Mouse (Mus musculus): ENCODE data around the gene Ctsz. TPM values are rescaled to one million over a fixed set of nuclear protein-coding genes. Genes with fewer than 3 reads are reported as not detected.

The Ctsz gene
- polyA plus RNA-seq, 1 experiment from 2014 or later = 73.8 TPM

DNA sequence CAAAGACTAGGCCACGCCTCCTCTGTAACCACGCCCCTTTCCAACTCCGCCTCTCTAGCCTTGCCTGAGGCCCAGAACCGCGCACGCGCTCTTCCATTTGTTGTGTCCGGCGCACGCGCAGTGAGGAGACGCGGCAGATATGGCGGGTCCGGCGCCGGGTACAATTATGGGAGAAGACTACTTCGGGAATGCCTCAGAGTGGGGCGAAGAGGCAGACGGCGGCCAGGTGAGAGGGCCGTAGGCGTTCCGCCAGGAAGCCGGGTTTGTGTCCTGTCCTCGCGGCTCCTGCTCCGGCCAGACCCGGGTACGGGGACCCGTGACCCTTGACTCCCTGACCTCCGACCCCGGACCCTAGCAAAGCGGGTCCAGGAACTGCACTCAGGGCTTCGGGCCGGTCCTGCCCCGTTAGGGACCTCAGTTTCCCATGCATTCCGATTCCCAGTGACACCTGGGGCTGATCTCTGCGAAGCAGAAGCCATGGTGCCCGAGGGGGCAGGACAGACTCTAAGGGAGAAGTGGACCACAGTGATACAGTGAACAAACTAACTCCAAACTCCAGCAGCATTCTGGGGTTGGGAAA lies 23.0 kb downstream of the Ctsz start, which contains the start of gene Nelfcd:
Nelfcd (plus strand) TSS at position 74 of the 580 bp plus-strand sequence.
- WGBS = under 1% methylated on average over 40 of the region's 40 CpGs
- Histone ChIP-seq H3K9me3 (ENCODE audit: control insufficient read depth, low read length) (no peaks in the 10 kb centered on the region), H3K36me3 (ENCODE audit: control insufficient read depth, insufficient read depth, low read length) (peaks cover 6% of the 10 kb centered on the region; the same call in 1 of the 2 replicates), H3K27ac (replicated peaks; ENCODE audit: low read depth, low read length) (no peak within 1 kb of the TSS), H3K4me3 (replicated peaks; ENCODE audit: low read depth, low read length) (peak within 1 kb of the TSS; percentile 90), H3K9ac (replicated peaks; ENCODE audit: low read length) (peak within 1 kb of the TSS; percentile 78), H3K27me3 (ENCODE audit: control insufficient read depth, insufficient read depth, low read length) (no peaks in the 10 kb centered on the region), H3K4me1 (ENCODE audit: control insufficient read depth, insufficient read depth, low read length) (peaks cover 11% of the 10 kb centered on the region), H3K4me2 (ENCODE audit: low read length) (peak within 1 kb of the TSS; percentile 86)
- DNase-seq (peak; percentile 98), ATAC-seq (ENCODE audit: low FRiP score, low TSS enrichment) (peak; percentile 91)

DNA sequence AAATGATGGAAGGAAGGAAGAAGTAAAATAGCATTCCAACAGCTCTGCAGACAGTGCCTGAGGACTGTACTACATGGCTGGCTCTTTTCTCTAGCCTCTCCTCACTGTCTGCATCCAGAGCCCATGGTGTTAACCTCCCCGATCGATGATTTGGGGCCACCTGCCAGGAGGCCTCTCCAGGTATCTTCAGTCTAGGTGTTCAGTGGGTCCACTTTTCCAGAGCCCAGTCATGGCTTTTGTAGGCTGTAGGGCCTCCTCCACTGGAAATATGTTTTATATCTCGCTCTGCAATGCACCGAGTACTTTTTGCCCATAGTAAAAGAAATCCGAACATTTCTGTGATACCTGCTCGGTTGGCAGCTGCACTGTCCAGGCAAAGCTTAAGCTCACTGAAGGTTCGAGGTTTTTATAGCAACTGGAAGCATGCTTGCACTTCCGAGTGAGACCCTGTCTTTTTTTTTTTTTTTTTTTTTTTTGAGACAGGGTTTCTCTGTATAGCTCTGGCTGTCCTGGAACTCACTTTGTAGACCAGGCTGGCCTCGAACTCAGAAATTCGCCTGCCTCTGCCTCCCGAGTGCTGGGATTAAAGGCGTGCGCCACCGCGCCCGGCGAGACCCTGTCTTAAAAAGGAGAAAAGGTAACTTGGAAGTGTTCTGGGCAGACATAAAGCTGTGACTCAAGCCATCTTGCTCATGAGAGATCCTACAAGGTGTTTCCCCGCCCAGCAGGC lies 23.7 kb downstream of the Ctsz start:
- DNase-seq (no peak), ATAC-seq (ENCODE audit: low FRiP score, low TSS enrichment) (no peak; the same call in 1 of the 2 replicates)
- peak overlapping the region; percentile 90 for H3K4me3 ChIP-seq (replicated peaks; ENCODE audit: low read depth, low read length)
- H3K4me2 ChIP-seq (ENCODE audit: low read length) = peak overlapping the region; percentile 86
- H3K27me3 ChIP-seq (ENCODE audit: control insufficient read depth, insufficient read depth, low read length) = no peaks in the 10 kb centered on the region
- H3K36me3 ChIP-seq (ENCODE audit: control insufficient read depth, insufficient read depth, low read length) = peaks cover 4% of the 10 kb centered on the region; the same call in 1 of the 2 replicates
- H3K9me3 ChIP-seq (ENCODE audit: control insufficient read depth, low read length) = no peaks in the 10 kb centered on the region
- H3K9ac ChIP-seq (replicated peaks; ENCODE audit: low read length) = no peak overlapping the region
- 48% methylated on average over 18 of the region's 18 CpGs for WGBS
- H3K27ac ChIP-seq (replicated peaks; ENCODE audit: low read depth, low read length) = no peak overlapping the region
- peaks cover 11% of the 10 kb centered on the region for H3K4me1 ChIP-seq (ENCODE audit: control insufficient read depth, insufficient read depth, low read length)

DNA sequence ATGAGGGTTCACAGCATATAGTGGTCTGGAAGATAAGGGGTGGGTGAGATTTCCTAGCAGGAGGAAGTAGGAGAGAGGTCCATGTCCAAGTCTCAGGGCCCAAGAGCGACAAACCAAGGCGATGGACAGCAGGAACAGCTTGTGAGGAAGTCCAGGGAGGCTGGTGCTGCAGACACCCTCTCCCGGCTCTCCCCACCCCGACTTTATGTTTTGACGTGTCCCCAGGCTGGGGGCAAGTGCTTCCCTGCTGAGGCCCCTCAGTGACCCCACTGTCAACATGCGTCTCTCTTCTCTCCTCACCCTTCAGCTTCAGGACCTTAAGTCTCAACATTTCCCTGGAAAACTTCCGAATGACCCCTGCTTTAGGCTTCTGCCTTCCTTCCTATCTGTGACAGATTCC lies 25.7 kb downstream of the Ctsz start:
- H3K27ac ChIP-seq (replicated peaks; ENCODE audit: low read depth, low read length) = no peak overlapping the region
- WGBS = 81% methylated on average over 7 of the region's 7 CpGs
- H3K4me2 ChIP-seq (ENCODE audit: low read length) = no peak overlapping the region
- H3K9ac ChIP-seq (replicated peaks; ENCODE audit: low read length) = no peak overlapping the region
- H3K4me3 ChIP-seq (replicated peaks; ENCODE audit: low read depth, low read length) = no peak overlapping the region
- no peaks in the 10 kb centered on the region for H3K36me3 ChIP-seq (ENCODE audit: control insufficient read depth, insufficient read depth, low read length)
- no peaks in the 10 kb centered on the region for H3K27me3 ChIP-seq (ENCODE audit: control insufficient read depth, insufficient read depth, low read length)
- H3K9me3 ChIP-seq (ENCODE audit: control insufficient read depth, low read length) = no peaks in the 10 kb centered on the region
- DNase-seq = no peak
- no peak for ATAC-seq (ENCODE audit: low FRiP score, low TSS enrichment)
- peaks cover 11% of the 10 kb centered on the region for H3K4me1 ChIP-seq (ENCODE audit: control insufficient read depth, insufficient read depth, low read length)

DNA sequence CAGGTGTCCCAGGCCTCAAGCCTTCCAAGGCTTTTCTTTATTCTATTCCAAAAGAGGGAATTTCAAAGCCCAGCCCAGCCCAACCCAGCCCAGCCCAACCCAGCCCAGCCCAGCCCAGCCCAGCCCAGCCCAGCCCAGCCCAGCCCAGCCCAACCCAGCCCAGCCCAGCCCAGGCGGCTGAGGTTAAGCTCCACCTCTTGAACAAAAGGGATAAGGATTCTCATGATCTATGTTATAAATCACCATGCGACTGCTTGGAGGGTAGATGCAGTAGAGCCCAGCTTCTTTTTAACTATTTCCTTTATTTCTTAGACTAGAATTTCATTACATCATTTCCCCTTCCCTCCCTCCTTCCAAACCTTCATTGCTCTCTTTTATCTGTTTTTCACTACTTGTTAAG lies 28.6 kb downstream of the Ctsz start:
- 60% methylated on average over 2 of the region's 2 CpGs for WGBS
- H3K27me3 ChIP-seq (ENCODE audit: control insufficient read depth, insufficient read depth, low read length) = no peaks in the 10 kb centered on the region
- no peaks in the 10 kb centered on the region for H3K9me3 ChIP-seq (ENCODE audit: control insufficient read depth, low read length)
- ATAC-seq (ENCODE audit: low FRiP score, low TSS enrichment) (no peak), DNase-seq (no peak)
- no peaks in the 10 kb centered on the region for H3K36me3 ChIP-seq (ENCODE audit: control insufficient read depth, insufficient read depth, low read length)
- no peak overlapping the region for H3K4me2 ChIP-seq (ENCODE audit: low read length)
- no peaks in the 10 kb centered on the region for H3K4me1 ChIP-seq (ENCODE audit: control insufficient read depth, insufficient read depth, low read length)
- H3K27ac ChIP-seq (replicated peaks; ENCODE audit: low read depth, low read length) = no peak overlapping the region
- no peak overlapping the region for H3K4me3 ChIP-seq (replicated peaks; ENCODE audit: low read depth, low read length)
- no peak overlapping the region for H3K9ac ChIP-seq (replicated peaks; ENCODE audit: low read length)

DNA sequence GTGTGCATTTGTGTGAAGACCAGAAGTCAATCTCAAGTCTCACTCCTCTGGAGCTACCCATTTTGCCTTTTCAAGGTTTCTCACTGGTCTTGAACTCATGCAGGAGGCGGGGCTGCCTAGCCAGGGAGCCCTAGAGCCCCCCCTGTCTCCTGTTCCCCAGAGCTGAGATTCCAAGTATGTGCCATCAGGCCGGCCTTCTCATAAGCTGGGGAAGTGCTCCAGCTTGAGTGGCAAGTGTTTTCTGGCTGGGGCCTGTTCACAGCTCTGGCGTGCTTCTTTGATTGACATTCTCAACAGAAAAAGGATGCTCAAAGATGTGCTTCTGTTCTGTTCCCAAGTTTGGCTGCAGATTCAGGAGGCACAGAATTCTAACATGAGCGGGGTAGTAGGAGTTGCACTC lies 38.4 kb downstream of the Ctsz start:
- H3K9ac ChIP-seq (replicated peaks; ENCODE audit: low read length) = no peak overlapping the region
- H3K4me2 ChIP-seq (ENCODE audit: low read length) = no peak overlapping the region
- H3K9me3 ChIP-seq (ENCODE audit: control insufficient read depth, low read length) = no peaks in the 10 kb centered on the region
- H3K27me3 ChIP-seq (ENCODE audit: control insufficient read depth, insufficient read depth, low read length) = no peaks in the 10 kb centered on the region
- DNase-seq (no peak), ATAC-seq (ENCODE audit: low FRiP score, low TSS enrichment) (no peak)
- H3K27ac ChIP-seq (replicated peaks; ENCODE audit: low read depth, low read length) = no peak overlapping the region
- H3K36me3 ChIP-seq (ENCODE audit: control insufficient read depth, insufficient read depth, low read length) = no peaks in the 10 kb centered on the region
- 87% methylated on average over 4 of the region's 4 CpGs for WGBS
- no peak overlapping the region for H3K4me3 ChIP-seq (replicated peaks; ENCODE audit: low read depth, low read length)
- H3K4me1 ChIP-seq (ENCODE audit: control insufficient read depth, insufficient read depth, low read length) = no peaks in the 10 kb centered on the region

- no peak for DNase-seq
- Histone ChIP-seq H3K4me1 (ENCODE audit: control insufficient read depth, insufficient read depth, low read length) (no peaks in the 10 kb centered on the region), H3K4me3 (replicated peaks; ENCODE audit: low read depth, low read length) (no peak overlapping the region), H3K27ac (replicated peaks; ENCODE audit: low read depth, low read length) (no peak overlapping the region), H3K4me2 (ENCODE audit: low read length) (no peak overlapping the region), H3K27me3 (ENCODE audit: control insufficient read depth, insufficient read depth, low read length) (no peaks in the 10 kb centered on the region), H3K9ac (replicated peaks; ENCODE audit: low read length) (no peak overlapping the region), H3K36me3 (ENCODE audit: control insufficient read depth, insufficient read depth, low read length) (no peaks in the 10 kb centered on the region), H3K9me3 (ENCODE audit: control insufficient read depth, low read length) (no peaks in the 10 kb centered on the region)
- 92% methylated on average over 6 of the region's 6 CpGs for WGBS
- ATAC-seq (ENCODE audit: low FRiP score, low TSS enrichment) = no peak
Measured at GRCm38 (mm10) chr2:174397881-174398280, 41.0 kb downstream of the Ctsz start.

DNA sequence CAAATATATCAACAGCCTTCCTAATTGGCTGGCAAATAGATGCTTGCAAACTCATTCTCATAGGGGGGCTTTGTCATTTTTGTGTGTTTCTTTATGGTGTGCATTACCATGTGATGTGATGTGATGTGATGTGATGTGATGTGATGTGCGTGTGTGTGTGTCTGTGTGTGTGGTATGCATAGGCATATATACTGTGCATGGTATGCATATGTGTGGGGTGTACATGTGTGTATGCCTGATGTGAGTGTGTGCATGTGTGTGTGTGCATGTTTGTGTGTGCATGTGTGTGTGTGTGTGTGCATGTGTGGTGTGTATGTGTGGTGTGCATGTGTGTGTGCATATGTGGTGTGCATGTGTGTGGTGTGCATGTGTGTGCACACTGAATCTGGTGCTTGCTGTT lies 41.8 kb downstream of the Ctsz start:
- Histone ChIP-seq H3K4me3 (replicated peaks; ENCODE audit: low read depth, low read length) (no peak overlapping the region), H3K9ac (replicated peaks; ENCODE audit: low read length) (no peak overlapping the region), H3K4me2 (ENCODE audit: low read length) (no peak overlapping the region), H3K36me3 (ENCODE audit: control insufficient read depth, insufficient read depth, low read length) (no peaks in the 10 kb centered on the region), H3K27me3 (ENCODE audit: control insufficient read depth, insufficient read depth, low read length) (no peaks in the 10 kb centered on the region), H3K4me1 (ENCODE audit: control insufficient read depth, insufficient read depth, low read length) (no peaks in the 10 kb centered on the region), H3K9me3 (ENCODE audit: control insufficient read depth, low read length) (no peaks in the 10 kb centered on the region), H3K27ac (replicated peaks; ENCODE audit: low read depth, low read length) (no peak overlapping the region)
- ATAC-seq (ENCODE audit: low FRiP score, low TSS enrichment) (no peak), DNase-seq (no peak)
- 97% methylated on average over 1 of the region's 1 CpGs for WGBS

DNA sequence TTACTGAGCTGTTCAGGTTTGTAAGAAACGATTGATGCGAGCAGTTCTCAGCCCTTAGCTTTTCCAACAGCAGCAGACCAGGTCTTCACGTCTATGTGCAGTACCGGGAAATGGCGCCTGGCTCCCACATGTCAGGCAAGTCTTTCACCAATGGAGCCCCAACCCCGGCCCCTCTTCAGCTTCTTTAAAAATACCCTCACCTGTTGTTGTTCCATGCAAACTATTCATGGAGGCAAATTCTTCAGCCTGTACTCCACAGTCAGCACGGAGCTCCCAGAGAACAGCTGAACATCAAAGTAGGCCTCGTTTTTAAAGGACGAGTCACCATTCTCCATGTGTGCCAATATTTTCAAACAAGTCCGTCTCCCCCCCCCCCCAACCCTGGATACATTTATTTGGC lies 42.2 kb downstream of the Ctsz start:
- Histone ChIP-seq H3K4me3 (replicated peaks; ENCODE audit: low read depth, low read length) (no peak overlapping the region), H3K4me1 (ENCODE audit: control insufficient read depth, insufficient read depth, low read length) (no peaks in the 10 kb centered on the region), H3K27me3 (ENCODE audit: control insufficient read depth, insufficient read depth, low read length) (no peaks in the 10 kb centered on the region), H3K36me3 (ENCODE audit: control insufficient read depth, insufficient read depth, low read length) (no peaks in the 10 kb centered on the region), H3K9me3 (ENCODE audit: control insufficient read depth, low read length) (no peaks in the 10 kb centered on the region), H3K4me2 (ENCODE audit: low read length) (no peak overlapping the region), H3K27ac (replicated peaks; ENCODE audit: low read depth, low read length) (no peak overlapping the region), H3K9ac (replicated peaks; ENCODE audit: low read length) (no peak overlapping the region)
- 86% methylated on average over 10 of the region's 10 CpGs for WGBS
- no peak for ATAC-seq (ENCODE audit: low FRiP score, low TSS enrichment)
- DNase-seq = no peak

GRCm38 (mm10) chr2:174393383-174393782 lies 45.5 kb downstream of the Ctsz start:
- no peaks in the 10 kb centered on the region for H3K4me1 ChIP-seq (ENCODE audit: control insufficient read depth, insufficient read depth, low read length)
- no peak overlapping the region for H3K9ac ChIP-seq (replicated peaks; ENCODE audit: low read length)
- no peaks in the 10 kb centered on the region; the same call in 1 of the 2 replicates for H3K9me3 ChIP-seq (ENCODE audit: control insufficient read depth, low read length)
- ATAC-seq (ENCODE audit: low FRiP score, low TSS enrichment) (no peak), DNase-seq (no peak)
- H3K4me2 ChIP-seq (ENCODE audit: low read length) = no peak overlapping the region
- H3K36me3 ChIP-seq (ENCODE audit: control insufficient read depth, insufficient read depth, low read length) = no peaks in the 10 kb centered on the region
- H3K4me3 ChIP-seq (replicated peaks; ENCODE audit: low read depth, low read length) = no peak overlapping the region
- H3K27ac ChIP-seq (replicated peaks; ENCODE audit: low read depth, low read length) = no peak overlapping the region
- 87% methylated on average over 5 of the region's 5 CpGs for WGBS
- H3K27me3 ChIP-seq (ENCODE audit: control insufficient read depth, insufficient read depth, low read length) = no peaks in the 10 kb centered on the region
